Mouse (Mus musculus): ENCODE measurements at regions not wholly inside any gene's neighbourhood (a gene's known extent, or its start where the extent isn't known, plus 50 kb on each side); places are given as distances from the start of the nearest gene placed in this dataset.

GRCm38 (mm10) chr17:16004002-16004401 is 173.2 kb upstream of the Rgmb start:
- no peak for TF ChIP-seq POLR2A (IDR thresholded peaks at IDR 0.05; ENCODE audit: control insufficient read depth, low read depth, low read length)
- TF ChIP-seq CTCF (IDR thresholded peaks at IDR 0.05; ENCODE audit: control insufficient read depth, insufficient read depth, insufficient replicate concordance, low read depth, low read length): no peak
- no peaks in the 10 kb centered on the region for H3K4me1 ChIP-seq (ENCODE audit: control insufficient read depth, insufficient read depth, low read length)
- H3K4me3 ChIP-seq (ENCODE audit: control insufficient read depth, low read depth, low read length): no peak overlapping the region
- no peaks in the 10 kb centered on the region for H3K36me3 ChIP-seq (ENCODE audit: control insufficient read depth, insufficient read depth, low read length)
- no peaks in the 10 kb centered on the region for H3K27me3 ChIP-seq (ENCODE audit: control insufficient read depth, insufficient read depth, low read length)
- no peak overlapping the region for H3K27ac ChIP-seq (ENCODE audit: control insufficient read depth, insufficient read depth, low read depth, low read length)

- TF ChIP-seq POLR2A (IDR thresholded peaks at IDR 0.05; ENCODE audit: control insufficient read depth, low read depth, low read length) (no peak), CTCF (IDR thresholded peaks at IDR 0.05; ENCODE audit: control insufficient read depth, insufficient read depth, insufficient replicate concordance, low read depth, low read length) (no peak)
- H3K27ac ChIP-seq (ENCODE audit: control insufficient read depth, insufficient read depth, low read depth, low read length): no peak overlapping the region
- H3K4me3 ChIP-seq (ENCODE audit: control insufficient read depth, low read depth, low read length): no peak overlapping the region
- H3K4me1 ChIP-seq (ENCODE audit: control insufficient read depth, insufficient read depth, low read length): no peaks in the 10 kb centered on the region
- no peaks in the 10 kb centered on the region for H3K27me3 ChIP-seq (ENCODE audit: control insufficient read depth, insufficient read depth, low read length)
- no peaks in the 10 kb centered on the region for H3K36me3 ChIP-seq (ENCODE audit: control insufficient read depth, insufficient read depth, low read length)
Observed at GRCm38 (mm10) chr17:15998771-15999170, 167.9 kb upstream of the Rgmb start.

- TF ChIP-seq POLR2A (IDR thresholded peaks at IDR 0.05; ENCODE audit: control insufficient read depth, low read depth, low read length) (no peak), CTCF (IDR thresholded peaks at IDR 0.05; ENCODE audit: control insufficient read depth, insufficient read depth, insufficient replicate concordance, low read depth, low read length) (no peak)
- H3K36me3 ChIP-seq (ENCODE audit: control insufficient read depth, insufficient read depth, low read length): no peaks in the 10 kb centered on the region
- H3K27ac ChIP-seq (ENCODE audit: control insufficient read depth, insufficient read depth, low read depth, low read length): no peak overlapping the region
- no peaks in the 10 kb centered on the region for H3K4me1 ChIP-seq (ENCODE audit: control insufficient read depth, insufficient read depth, low read length)
- no peaks in the 10 kb centered on the region for H3K27me3 ChIP-seq (ENCODE audit: control insufficient read depth, insufficient read depth, low read length)
- no peak overlapping the region for H3K4me3 ChIP-seq (ENCODE audit: control insufficient read depth, low read depth, low read length)
Observed at GRCm38 (mm10) chr17:15997289-15997688, 166.4 kb upstream of the Rgmb start.

- Histone ChIP-seq H3K36me3 (ENCODE audit: control insufficient read depth, insufficient read depth, low read length) (no peaks in the 10 kb centered on the region), H3K4me1 (ENCODE audit: control insufficient read depth, insufficient read depth, low read length) (no peaks in the 10 kb centered on the region), H3K27me3 (ENCODE audit: control insufficient read depth, insufficient read depth, low read length) (no peaks in the 10 kb centered on the region), H3K27ac (ENCODE audit: control insufficient read depth, insufficient read depth, low read depth, low read length) (no peak overlapping the region), H3K4me3 (ENCODE audit: control insufficient read depth, low read depth, low read length) (no peak overlapping the region)
- no peak for TF ChIP-seq CTCF (IDR thresholded peaks at IDR 0.05; ENCODE audit: control insufficient read depth, insufficient read depth, insufficient replicate concordance, low read depth, low read length)
- TF ChIP-seq POLR2A (IDR thresholded peaks at IDR 0.05; ENCODE audit: control insufficient read depth, low read depth, low read length): no peak
Observed at GRCm38 (mm10) chr17:15995493-15995892, 164.7 kb upstream of the Rgmb start.

GRCm38 (mm10) chr17:15993361-15994287 is 162.8 kb upstream of the Rgmb start:
- H3K27ac ChIP-seq (ENCODE audit: control insufficient read depth, insufficient read depth, low read depth, low read length): peak overlapping the region; percentile 43

GRCm38 (mm10) chr17:15991916-15992315 is 161.1 kb upstream of the Rgmb start:
- Histone ChIP-seq H3K36me3 (ENCODE audit: control insufficient read depth, insufficient read depth, low read length) (no peaks in the 10 kb centered on the region), H3K4me1 (ENCODE audit: control insufficient read depth, insufficient read depth, low read length) (no peaks in the 10 kb centered on the region), H3K27me3 (ENCODE audit: control insufficient read depth, insufficient read depth, low read length) (no peaks in the 10 kb centered on the region), H3K4me3 (ENCODE audit: control insufficient read depth, low read depth, low read length) (no peak overlapping the region), H3K27ac (ENCODE audit: control insufficient read depth, insufficient read depth, low read depth, low read length) (no peak overlapping the region)
- TF ChIP-seq POLR2A (IDR thresholded peaks at IDR 0.05; ENCODE audit: control insufficient read depth, low read depth, low read length) (no peak), CTCF (IDR thresholded peaks at IDR 0.05; ENCODE audit: control insufficient read depth, insufficient read depth, insufficient replicate concordance, low read depth, low read length) (no peak)

More at GRCm38 (mm10) chr17:15993361-15994287, 162.8 kb upstream of the Rgmb start:
- Histone ChIP-seq H3K27me3 (ENCODE audit: control insufficient read depth, insufficient read depth, low read length) (no peaks in the 10 kb centered on the region), H3K4me3 (ENCODE audit: control insufficient read depth, low read depth, low read length) (no peak overlapping the region), H3K4me1 (ENCODE audit: control insufficient read depth, insufficient read depth, low read length) (no peaks in the 10 kb centered on the region), H3K36me3 (ENCODE audit: control insufficient read depth, insufficient read depth, low read length) (no peaks in the 10 kb centered on the region)
- no peak for TF ChIP-seq POLR2A (IDR thresholded peaks at IDR 0.05; ENCODE audit: control insufficient read depth, low read depth, low read length)
- no peak for TF ChIP-seq CTCF (IDR thresholded peaks at IDR 0.05; ENCODE audit: control insufficient read depth, insufficient read depth, insufficient replicate concordance, low read depth, low read length)

- H3K4me3 ChIP-seq (ENCODE audit: control insufficient read depth, low read depth, low read length): no peak overlapping the region
- no peaks in the 10 kb centered on the region for H3K36me3 ChIP-seq (ENCODE audit: control insufficient read depth, insufficient read depth, low read length)
- H3K4me1 ChIP-seq (ENCODE audit: control insufficient read depth, insufficient read depth, low read length): no peaks in the 10 kb centered on the region
- no peak overlapping the region for H3K27ac ChIP-seq (ENCODE audit: control insufficient read depth, insufficient read depth, low read depth, low read length)
- no peaks in the 10 kb centered on the region for H3K27me3 ChIP-seq (ENCODE audit: control insufficient read depth, insufficient read depth, low read length)
- TF ChIP-seq CTCF (IDR thresholded peaks at IDR 0.05; ENCODE audit: control insufficient read depth, insufficient read depth, insufficient replicate concordance, low read depth, low read length) (no peak), POLR2A (IDR thresholded peaks at IDR 0.05; ENCODE audit: control insufficient read depth, low read depth, low read length) (no peak)
Observed at GRCm38 (mm10) chr17:15990303-15990702, 159.5 kb upstream of the Rgmb start.

Measured in testis, adult 2 months (tissue).